Mouse (Mus musculus): ENCODE measurements around the gene Itpr1. TPM values are rescaled to one million over a fixed set of nuclear protein-coding genes. Genes with fewer than 3 reads are reported as not detected.

Itpr1 gene
- polyA plus RNA-seq, 1 experiment from 2014 or later: 16.7 TPM

DNA sequence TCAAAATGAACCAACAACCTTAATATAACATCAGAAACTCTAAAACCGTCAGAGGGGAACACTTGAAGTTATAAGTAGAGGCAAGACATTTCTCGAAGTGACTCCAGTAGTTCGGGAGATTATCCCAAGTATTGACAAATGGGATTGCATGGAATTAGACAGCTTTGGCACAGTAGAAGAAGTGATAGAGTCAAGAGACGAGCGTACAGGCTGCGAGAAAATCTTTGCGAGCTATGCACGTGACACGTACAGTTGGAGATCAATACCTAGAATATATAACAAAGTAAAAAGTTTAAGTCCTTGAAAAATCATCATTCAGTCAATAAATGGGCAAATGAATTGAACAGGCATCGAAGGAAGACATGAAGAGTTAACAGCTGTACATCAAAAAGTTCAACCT lies 112.5 kb downstream of the Itpr1 start:
- Histone ChIP-seq H3K36me3 (ENCODE audit: control insufficient read depth, insufficient read depth, low read length) (no peaks in the 10 kb centered on the region), H3K27ac (ENCODE audit: low read depth, low read length) (no peak overlapping the region), H3K27me3 (ENCODE audit: control insufficient read depth, insufficient read depth, low read length) (no peaks in the 10 kb centered on the region), H3K9ac (ENCODE audit: low read depth, low read length) (no peak overlapping the region), H3K4me3 (ENCODE audit: low read depth, low read length) (no peak overlapping the region), H3K4me2 (no peak overlapping the region), H3K4me1 (ENCODE audit: control insufficient read depth, insufficient read depth, low read length) (peaks cover 20% of the 10 kb centered on the region), H3K9me3 (replicated peaks; ENCODE audit: control insufficient read depth, low read length) (no peaks in the 10 kb centered on the region)
- WGBS (ENCODE audit: insufficient replicate concordance): 86% methylated on average over 10 of the region's 10 CpGs
- ATAC-seq (replicated peaks; ENCODE audit: insufficient number of reproducible peaks, low FRiP score, low TSS enrichment): no peak

- Histone ChIP-seq H3K4me2 (peak overlapping the region; percentile 25), H3K9ac (ENCODE audit: low read depth, low read length) (no peak overlapping the region), H3K4me3 (ENCODE audit: low read depth, low read length) (no peak overlapping the region), H3K27me3 (ENCODE audit: control insufficient read depth, insufficient read depth, low read length) (no peaks in the 10 kb centered on the region), H3K4me1 (ENCODE audit: control insufficient read depth, insufficient read depth, low read length) (peaks cover 24% of the 10 kb centered on the region), H3K9me3 (replicated peaks; ENCODE audit: control insufficient read depth, low read length) (no peaks in the 10 kb centered on the region), H3K27ac (ENCODE audit: low read depth, low read length) (no peak overlapping the region), H3K36me3 (ENCODE audit: control insufficient read depth, insufficient read depth, low read length) (no peaks in the 10 kb centered on the region)
- 68% methylated on average over 12 of the region's 12 CpGs for WGBS (ENCODE audit: insufficient replicate concordance)
- no peak for ATAC-seq (replicated peaks; ENCODE audit: insufficient number of reproducible peaks, low FRiP score, low TSS enrichment)
These were observed 113.1 kb downstream of the Itpr1 start for GRCm38 (mm10) chr6:108325948-108326411.

GRCm38 (mm10) chr6:108326751-108327161 lies 113.9 kb downstream of the Itpr1 start:
- H3K4me3 ChIP-seq (ENCODE audit: low read depth, low read length): no peak overlapping the region
- H3K36me3 ChIP-seq (ENCODE audit: control insufficient read depth, insufficient read depth, low read length): no peaks in the 10 kb centered on the region
- WGBS (ENCODE audit: insufficient replicate concordance): 83% methylated on average over 10 of the region's 10 CpGs
- ATAC-seq (replicated peaks; ENCODE audit: insufficient number of reproducible peaks, low FRiP score, low TSS enrichment): no peak
- peaks cover 22% of the 10 kb centered on the region for H3K4me1 ChIP-seq (ENCODE audit: control insufficient read depth, insufficient read depth, low read length)
- no peak overlapping the region for H3K4me2 ChIP-seq
- H3K27me3 ChIP-seq (ENCODE audit: control insufficient read depth, insufficient read depth, low read length): no peaks in the 10 kb centered on the region
- H3K9me3 ChIP-seq (replicated peaks; ENCODE audit: control insufficient read depth, low read length): no peaks in the 10 kb centered on the region
- no peak overlapping the region for H3K9ac ChIP-seq (ENCODE audit: low read depth, low read length)
- H3K27ac ChIP-seq (ENCODE audit: low read depth, low read length): no peak overlapping the region

GRCm38 (mm10) chr6:108327561-108327960 lies 114.7 kb downstream of the Itpr1 start:
- Histone ChIP-seq H3K36me3 (ENCODE audit: control insufficient read depth, insufficient read depth, low read length) (no peaks in the 10 kb centered on the region), H3K4me1 (ENCODE audit: control insufficient read depth, insufficient read depth, low read length) (peaks cover 25% of the 10 kb centered on the region), H3K27ac (ENCODE audit: low read depth, low read length) (no peak overlapping the region), H3K9me3 (replicated peaks; ENCODE audit: control insufficient read depth, low read length) (no peaks in the 10 kb centered on the region), H3K27me3 (ENCODE audit: control insufficient read depth, insufficient read depth, low read length) (no peaks in the 10 kb centered on the region), H3K4me3 (ENCODE audit: low read depth, low read length) (no peak overlapping the region), H3K4me2 (no peak overlapping the region), H3K9ac (ENCODE audit: low read depth, low read length) (no peak overlapping the region)
- WGBS (ENCODE audit: insufficient replicate concordance): 66% methylated on average over 6 of the region's 6 CpGs
- ATAC-seq (replicated peaks; ENCODE audit: insufficient number of reproducible peaks, low FRiP score, low TSS enrichment): no peak

DNA sequence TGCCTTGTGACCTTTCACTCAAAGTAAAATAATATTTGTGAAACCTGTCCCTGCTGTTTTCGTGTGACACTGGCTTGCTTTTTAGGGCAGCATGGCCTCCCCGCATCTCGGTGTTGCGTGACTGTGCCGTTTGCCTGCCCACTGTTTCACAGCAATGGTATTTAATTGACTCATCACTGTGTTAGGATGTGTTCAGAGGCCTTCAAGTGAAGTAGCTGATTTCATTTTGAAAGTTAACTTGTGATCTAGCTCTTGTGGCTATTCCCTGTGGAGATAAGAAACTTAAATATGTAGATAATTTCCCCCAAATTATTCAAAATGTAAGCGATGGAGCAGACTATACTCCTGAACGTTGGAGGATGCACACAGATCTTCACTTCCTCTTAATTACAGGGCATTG lies 115.4 kb downstream of the Itpr1 start:
- Histone ChIP-seq H3K4me1 (ENCODE audit: control insufficient read depth, insufficient read depth, low read length) (peaks cover 25% of the 10 kb centered on the region), H3K9ac (ENCODE audit: low read depth, low read length) (no peak overlapping the region), H3K4me3 (ENCODE audit: low read depth, low read length) (no peak overlapping the region), H3K4me2 (no peak overlapping the region), H3K9me3 (replicated peaks; ENCODE audit: control insufficient read depth, low read length) (no peaks in the 10 kb centered on the region), H3K27ac (ENCODE audit: low read depth, low read length) (no peak overlapping the region), H3K36me3 (ENCODE audit: control insufficient read depth, insufficient read depth, low read length) (no peaks in the 10 kb centered on the region), H3K27me3 (ENCODE audit: control insufficient read depth, insufficient read depth, low read length) (no peaks in the 10 kb centered on the region)
- no peak for ATAC-seq (replicated peaks; ENCODE audit: insufficient number of reproducible peaks, low FRiP score, low TSS enrichment)
- 79% methylated on average over 7 of the region's 7 CpGs for WGBS (ENCODE audit: insufficient replicate concordance)

GRCm38 (mm10) chr6:108330461-108330860 lies 117.6 kb downstream of the Itpr1 start:
- H3K27ac ChIP-seq (ENCODE audit: low read depth, low read length): 0 out of 2 replicates have a peak overlapping the region, but pooled peaks have one; percentile 29
- ATAC-seq (replicated peaks; ENCODE audit: insufficient number of reproducible peaks, low FRiP score, low TSS enrichment): no peak

DNA sequence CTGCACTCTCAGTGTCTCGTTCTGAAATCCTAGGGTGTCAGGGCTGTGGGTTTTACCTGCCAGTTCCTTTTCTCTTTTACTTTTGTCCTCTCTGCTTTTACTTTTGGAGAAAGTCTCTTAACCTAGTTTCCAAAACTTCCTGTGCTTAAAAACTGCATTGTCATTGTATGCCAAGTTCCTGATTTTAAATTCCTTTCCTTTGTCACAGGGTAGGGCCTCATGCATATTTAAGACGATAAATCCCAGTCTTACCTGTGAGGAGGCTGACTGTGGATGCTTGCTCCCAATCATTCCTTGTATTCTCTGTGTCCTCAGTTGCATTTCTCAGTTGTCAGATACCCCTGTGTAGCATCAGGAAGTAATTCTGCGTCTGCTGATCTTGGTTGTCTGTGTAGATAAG lies 118.4 kb downstream of the Itpr1 start:
- H3K4me2 ChIP-seq: no peak overlapping the region
- no peaks in the 10 kb centered on the region for H3K27me3 ChIP-seq (ENCODE audit: control insufficient read depth, insufficient read depth, low read length)
- H3K4me3 ChIP-seq (ENCODE audit: low read depth, low read length): no peak overlapping the region
- no peak overlapping the region for H3K9ac ChIP-seq (ENCODE audit: low read depth, low read length)
- no peaks in the 10 kb centered on the region for H3K36me3 ChIP-seq (ENCODE audit: control insufficient read depth, insufficient read depth, low read length)
- ATAC-seq (replicated peaks; ENCODE audit: insufficient number of reproducible peaks, low FRiP score, low TSS enrichment): no peak
- no peak overlapping the region for H3K27ac ChIP-seq (ENCODE audit: low read depth, low read length)
- no peaks in the 10 kb centered on the region for H3K9me3 ChIP-seq (replicated peaks; ENCODE audit: control insufficient read depth, low read length)
- H3K4me1 ChIP-seq (ENCODE audit: control insufficient read depth, insufficient read depth, low read length): peaks cover 30% of the 10 kb centered on the region
- WGBS (ENCODE audit: insufficient replicate concordance): 51% methylated on average over 3 of the region's 3 CpGs

More at GRCm38 (mm10) chr6:108330461-108330860, 117.6 kb downstream of the Itpr1 start:
- peaks cover 36% of the 10 kb centered on the region for H3K4me1 ChIP-seq (ENCODE audit: control insufficient read depth, insufficient read depth, low read length)
- H3K9me3 ChIP-seq (replicated peaks; ENCODE audit: control insufficient read depth, low read length): no peaks in the 10 kb centered on the region
- no peaks in the 10 kb centered on the region for H3K27me3 ChIP-seq (ENCODE audit: control insufficient read depth, insufficient read depth, low read length)
- H3K4me2 ChIP-seq: no peak overlapping the region; the same call in 1 of the 2 replicates
- H3K36me3 ChIP-seq (ENCODE audit: control insufficient read depth, insufficient read depth, low read length): no peaks in the 10 kb centered on the region
- H3K9ac ChIP-seq (ENCODE audit: low read depth, low read length): no peak overlapping the region
- H3K4me3 ChIP-seq (ENCODE audit: low read depth, low read length): no peak overlapping the region
- 64% methylated on average over 8 of the region's 8 CpGs for WGBS (ENCODE audit: insufficient replicate concordance)

- Histone ChIP-seq H3K36me3 (ENCODE audit: control insufficient read depth, insufficient read depth, low read length) (no peaks in the 10 kb centered on the region), H3K4me1 (ENCODE audit: control insufficient read depth, insufficient read depth, low read length) (peaks cover 25% of the 10 kb centered on the region), H3K27me3 (ENCODE audit: control insufficient read depth, insufficient read depth, low read length) (no peaks in the 10 kb centered on the region), H3K9me3 (replicated peaks; ENCODE audit: control insufficient read depth, low read length) (no peaks in the 10 kb centered on the region), H3K4me3 (ENCODE audit: low read depth, low read length) (no peak overlapping the region), H3K4me2 (no peak overlapping the region), H3K9ac (ENCODE audit: low read depth, low read length) (no peak overlapping the region), H3K27ac (ENCODE audit: low read depth, low read length) (no peak overlapping the region)
- 76% methylated on average over 3 of the region's 3 CpGs for WGBS (ENCODE audit: insufficient replicate concordance)
- ATAC-seq (replicated peaks; ENCODE audit: insufficient number of reproducible peaks, low FRiP score, low TSS enrichment): no peak
These were observed 121.2 kb downstream of the Itpr1 start for GRCm38 (mm10) chr6:108334059-108334458.

GRCm38 (mm10) chr6:108335202-108335823 lies 122.4 kb downstream of the Itpr1 start:
- Histone ChIP-seq H3K27me3 (ENCODE audit: control insufficient read depth, insufficient read depth, low read length) (no peaks in the 10 kb centered on the region), H3K9me3 (replicated peaks; ENCODE audit: control insufficient read depth, low read length) (no peaks in the 10 kb centered on the region), H3K9ac (ENCODE audit: low read depth, low read length) (no peak overlapping the region), H3K4me3 (ENCODE audit: low read depth, low read length) (no peak overlapping the region), H3K4me1 (ENCODE audit: control insufficient read depth, insufficient read depth, low read length) (peaks cover 23% of the 10 kb centered on the region), H3K27ac (ENCODE audit: low read depth, low read length) (no peak overlapping the region), H3K36me3 (ENCODE audit: control insufficient read depth, insufficient read depth, low read length) (no peaks in the 10 kb centered on the region), H3K4me2 (no peak overlapping the region)
- no peak for ATAC-seq (replicated peaks; ENCODE audit: insufficient number of reproducible peaks, low FRiP score, low TSS enrichment)
